Comparison of ENCODE assay signal across 23 mouse cellular contexts in the genomic region with DNA sequence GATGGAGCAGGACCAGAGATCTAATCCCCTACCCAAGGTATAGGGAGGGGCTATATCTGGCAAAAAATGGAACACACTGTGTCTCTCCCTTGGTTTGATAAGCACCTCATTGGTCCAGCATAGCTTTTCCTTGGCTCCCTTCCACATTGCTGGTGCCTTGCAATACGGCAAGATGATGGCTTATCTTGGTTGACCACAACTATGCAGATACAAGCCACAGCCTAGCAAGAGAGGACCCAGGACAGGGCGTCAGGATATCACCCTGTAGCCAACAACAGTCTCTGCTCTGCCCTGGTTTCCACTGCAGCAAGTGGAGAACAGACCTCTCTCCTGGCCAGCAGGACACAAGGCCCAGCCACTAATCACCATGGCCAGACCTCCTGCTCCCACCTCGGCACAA. TPM values are rescaled to one million over a fixed set of nuclear protein-coding genes. Genes with fewer than 3 reads are reported as not detected.
DNase-seq lines count a peak whose midpoint lies in the region; ATAC-seq lines count a peak whose summit lies in the region.
"Had no signal": no experiment of that assay in that cellular context is flagged by ENCODE, and none has a peak within 500 bp of the region (broad histone marks: within the 10 kb centered on the region; RNA-seq: fewer than 3 reads in every experiment).

No protein-coding gene starts in this region.

- H3K27me3 ChIP-seq in forebrain, embryonic 15.5 days = no peaks in the 10 kb centered on the region
- H3K27me3 ChIP-seq in forebrain, embryonic 13.5 days = no peaks in the 10 kb centered on the region
- H3K27me3 ChIP-seq: CH12.LX; embryonic facial prominence, embryonic 13.5 days; embryonic facial prominence, embryonic 15.5 days; forebrain, embryonic 12.5 days had no signal

- 0 out of 2 replicates have a peak, but pooled peaks cover 3% of the 10 kb centered on the region for H3K4me1 ChIP-seq in forebrain, embryonic 15.5 days
- no peaks in the 10 kb centered on the region for H3K4me1 ChIP-seq in forebrain, embryonic 13.5 days
- H3K4me1 ChIP-seq: embryonic facial prominence, embryonic 13.5 days; embryonic facial prominence, embryonic 15.5 days; forebrain, embryonic 10.5 days; forebrain, embryonic 12.5 days had no signal

- H3K4me3 ChIP-seq in forebrain, embryonic 15.5 days = no peak overlapping the region
- H3K4me3 ChIP-seq in forebrain, embryonic 13.5 days = no peak overlapping the region
- H3K4me3 ChIP-seq: embryonic facial prominence, embryonic 13.5 days; embryonic facial prominence, embryonic 15.5 days; erythroblast, embryonic 14.5 days; forebrain, embryonic 10.5 days; forebrain, embryonic 12.5 days had no signal

- H3K9ac ChIP-seq in forebrain, embryonic 15.5 days (replicated peaks) = no peak overlapping the region
- no peak overlapping the region for H3K9ac ChIP-seq in forebrain, embryonic 13.5 days
- H3K9ac ChIP-seq: embryonic facial prominence, embryonic 13.5 days; embryonic facial prominence, embryonic 15.5 days; forebrain, embryonic 12.5 days had no signal

- ATAC-seq in forebrain, embryonic 15.5 days (replicated peaks) = no peak
- no peak for ATAC-seq in forebrain, embryonic 13.5 days
- ATAC-seq: activated CD4-positive, CD25-positive, alpha-beta regulatory T cell, adult 4 months; CD4-positive, CD25-positive, alpha-beta regulatory T cell, adult 4 months; forebrain, embryonic 16.5 days had no signal

- H3K36me3 ChIP-seq in forebrain, embryonic 15.5 days = no peaks in the 10 kb centered on the region
- H3K36me3 ChIP-seq in forebrain, embryonic 13.5 days (ENCODE audit: poor library complexity, severe bottlenecking) = no peaks in the 10 kb centered on the region
- H3K36me3 ChIP-seq: embryonic facial prominence, embryonic 13.5 days; embryonic facial prominence, embryonic 15.5 days; forebrain, embryonic 10.5 days; forebrain, embryonic 12.5 days; G1E had no signal

- peak overlapping the region; percentile 15; the same call in 1 of the 2 replicates for H3K27ac ChIP-seq in forebrain, embryonic 15.5 days (replicated peaks)
- no peak overlapping the region for H3K27ac ChIP-seq in forebrain, embryonic 13.5 days
- H3K27ac ChIP-seq: embryonic facial prominence, embryonic 13.5 days; embryonic facial prominence, embryonic 15.5 days; forebrain, embryonic 10.5 days; forebrain, embryonic 12.5 days had no signal

- WGBS in forebrain, embryonic 15.5 days = 79% methylated on average over 3 of the region's 3 CpGs
- 89% methylated on average over 3 of the region's 3 CpGs for WGBS in forebrain, embryonic 13.5 days

- no peaks in the 10 kb centered on the region for H3K9me3 ChIP-seq in forebrain, embryonic 15.5 days
- H3K9me3 ChIP-seq in forebrain, embryonic 13.5 days (replicated peaks) = no peaks in the 10 kb centered on the region
- H3K9me3 ChIP-seq: embryonic facial prominence, embryonic 13.5 days; embryonic facial prominence, embryonic 15.5 days; forebrain, embryonic 10.5 days; forebrain, embryonic 12.5 days had no signal

- DNase-seq in adrenal gland, adult 8-10 months = peak; percentile 8
- no peak for DNase-seq in adrenal gland, adult 18-20 months (ENCODE audit: low spot score in 2 of 2)
- DNase-seq in spleen, postnatal 10 days (ENCODE audit: low spot score in 2 of 2) = no peak
- DNase-seq: B cell, adult 2 months; cerebellum, adult 11-12 months; cerebellum, adult 2 months; cerebellum, adult 9-10 months; cerebellum, postnatal 10 days; cerebellum, postnatal 36 days; embryo, embryonic 11 days had no signal

- no peak overlapping the region for H3K4me2 ChIP-seq in forebrain, embryonic 15.5 days (replicated peaks)
- no peak overlapping the region for H3K4me2 ChIP-seq in forebrain, embryonic 13.5 days
- H3K4me2 ChIP-seq: embryonic facial prominence, embryonic 13.5 days; embryonic facial prominence, embryonic 15.5 days; forebrain, embryonic 12.5 days had no signal

RNA-seq across cellular contexts. Expression of a gene that starts 36.8 kb away (rescaled TPM):
- 10 to 100 TPM in 3 of 4 experiments, 1 to 10 TPM in 1; 8.8 to 14.8 (median 11.6) TPM for total RNA-seq in adrenal gland, adult 8-10 months (2022)
- total RNA-seq in adrenal gland, adult 18-20 months (2021) = 10 to 100 TPM in 1 of 2 experiments, 1 to 10 TPM in 1; 4.6 to 15.9 TPM
- polyA plus RNA-seq in forebrain, embryonic 15.5 days (2015; fragmentation: Nextera tagmentation; extraction: Ambion mirVana) = 17.6 and 18.0 TPM in 2 replicates
- 11.1 and 12.9 TPM in 2 replicates for polyA plus RNA-seq in forebrain, embryonic 13.5 days (2015; fragmentation: Nextera tagmentation; extraction: Ambion mirVana)
- total RNA-seq: CH12.LX; common myeloid progenitor, adult 5-6 weeks; G1E had no signal
- polyA plus RNA-seq: activated CD4-positive, CD25-positive, alpha-beta regulatory T cell, adult 4 months; CD4-positive, CD25-positive, alpha-beta regulatory T cell, adult 4 months; erythroblast, embryonic 14.5 days; G1E had no signal
